Mouse (Mus musculus): ENCODE measurements around the gene Hist1h3b.

Gene Hist1h3b

DNA sequence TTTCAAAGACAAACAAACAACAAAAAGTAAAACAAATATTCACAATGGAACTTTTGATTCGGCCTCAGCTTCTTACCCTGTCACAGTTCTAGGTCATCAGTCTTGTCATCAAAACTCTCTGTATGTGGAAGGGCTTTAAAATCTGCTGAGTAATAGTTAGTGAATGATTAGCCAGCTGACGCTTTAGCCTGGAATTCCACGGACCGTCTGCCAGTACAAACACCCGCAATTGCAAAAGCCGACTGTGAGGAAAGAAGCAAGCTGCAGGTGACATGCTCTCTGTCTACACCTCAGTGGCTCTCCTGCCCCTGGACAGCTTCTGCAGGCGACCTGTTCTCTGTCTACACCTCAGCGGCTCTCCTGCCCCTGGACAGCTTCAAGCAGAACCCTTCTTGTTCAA lies 21.6 kb upstream of the Hist1h3b start:
- TF ChIP-seq GATA4 (IDR thresholded peaks at IDR 0.05; ENCODE audit: insufficient replicate concordance, low read length) = no peak

DNA sequence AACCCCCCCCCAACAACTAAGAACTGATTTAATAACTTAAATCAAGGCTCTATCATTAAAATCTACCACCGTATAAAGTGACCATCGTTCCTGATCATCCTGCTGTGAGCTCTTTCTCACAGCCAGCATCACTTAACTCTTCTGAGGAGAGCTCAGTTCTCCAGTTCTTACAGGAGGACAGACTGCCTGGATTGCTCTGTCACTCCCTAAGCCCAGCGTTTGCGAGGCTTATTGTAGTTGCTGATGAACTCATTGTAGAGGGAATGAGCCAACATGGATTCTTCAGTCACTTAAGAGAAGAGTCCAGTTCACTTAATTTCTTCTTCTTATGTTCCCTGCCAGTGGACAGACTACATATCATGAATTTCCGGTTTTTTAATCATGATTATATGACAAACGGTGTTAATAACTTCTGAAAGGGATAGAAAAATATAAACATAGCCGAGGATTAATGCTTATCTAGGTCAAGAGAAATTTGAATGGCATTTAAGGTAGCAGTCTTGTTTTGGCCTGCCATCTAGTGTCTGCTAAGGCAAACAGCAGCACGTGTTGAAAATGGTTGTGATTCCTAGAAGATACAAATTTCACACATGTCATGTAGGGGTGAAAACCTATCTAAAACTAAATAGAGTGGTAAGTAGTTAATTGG lies 19.8 kb upstream of the Hist1h3b start:
- TF ChIP-seq GATA4 (IDR thresholded peaks at IDR 0.05; ENCODE audit: insufficient replicate concordance, low read length) = no peak

DNA sequence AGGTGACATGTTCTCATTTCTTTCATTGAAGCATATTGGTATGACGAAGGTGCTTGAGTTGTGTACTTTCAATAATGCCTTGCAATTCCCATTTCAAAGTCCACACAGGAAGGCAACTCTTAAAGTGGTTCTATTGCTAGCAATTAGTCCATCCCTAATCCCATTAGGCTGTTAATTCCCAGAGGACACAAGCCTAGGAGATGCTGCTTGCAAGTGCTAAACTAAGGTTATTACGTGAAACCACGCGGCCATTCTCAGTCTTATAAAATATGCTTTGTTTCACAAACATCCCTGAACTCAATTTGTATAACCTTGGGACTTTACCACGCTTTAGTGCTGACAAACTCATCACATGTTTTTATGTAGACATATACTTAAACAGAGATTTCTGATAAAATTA lies 15.0 kb upstream of the Hist1h3b start:
- no peak for TF ChIP-seq GATA4 (IDR thresholded peaks at IDR 0.05; ENCODE audit: insufficient replicate concordance, low read length)

DNA sequence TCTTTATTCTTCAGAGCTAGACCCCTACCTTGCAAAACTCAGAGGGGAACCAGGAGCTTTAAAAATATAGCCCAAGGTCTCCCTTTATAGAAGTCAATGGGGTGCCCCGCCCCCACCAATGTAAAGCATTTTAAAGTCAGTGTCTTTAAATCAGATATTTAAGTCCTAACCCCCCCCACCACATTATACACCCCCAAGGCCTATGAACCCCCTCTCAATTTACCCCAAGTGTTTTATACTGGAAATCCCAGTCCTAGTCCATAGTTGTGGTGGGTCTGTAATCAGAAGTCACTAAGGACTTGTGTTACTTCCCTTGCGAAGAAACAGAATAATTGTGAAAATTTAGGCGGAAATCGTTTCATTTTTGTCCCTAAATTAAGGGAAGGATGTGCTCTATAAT lies 14.0 kb upstream of the Hist1h3b start:
- TF ChIP-seq GATA4 (IDR thresholded peaks at IDR 0.05; ENCODE audit: insufficient replicate concordance, low read length) = no peak

DNA sequence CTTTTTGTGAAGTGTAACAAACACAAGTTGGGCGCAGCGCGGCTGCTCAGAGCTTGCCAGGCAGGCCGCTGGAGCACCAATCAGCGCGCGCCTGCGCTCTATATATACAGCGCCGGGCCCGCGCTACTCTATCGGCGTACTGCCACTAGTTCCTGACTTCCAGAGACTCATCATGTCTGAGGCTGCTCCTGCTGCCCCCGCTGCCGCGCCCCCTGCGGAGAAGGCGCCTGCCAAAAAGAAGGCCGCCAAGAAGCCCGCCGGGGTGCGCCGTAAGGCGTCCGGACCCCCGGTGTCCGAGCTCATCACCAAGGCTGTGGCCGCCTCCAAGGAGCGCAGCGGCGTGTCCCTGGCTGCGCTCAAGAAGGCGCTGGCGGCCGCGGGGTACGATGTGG lies 13.4 kb upstream of the Hist1h3b start, which contains the start of gene Hist1h1c:
Gene Hist1h1c, plus strand, starts transcription at position 132 of the 392 bp plus-strand sequence.
- TF ChIP-seq GATA4 (IDR thresholded peaks at IDR 0.05; ENCODE audit: insufficient replicate concordance, low read length) = no peak

DNA sequence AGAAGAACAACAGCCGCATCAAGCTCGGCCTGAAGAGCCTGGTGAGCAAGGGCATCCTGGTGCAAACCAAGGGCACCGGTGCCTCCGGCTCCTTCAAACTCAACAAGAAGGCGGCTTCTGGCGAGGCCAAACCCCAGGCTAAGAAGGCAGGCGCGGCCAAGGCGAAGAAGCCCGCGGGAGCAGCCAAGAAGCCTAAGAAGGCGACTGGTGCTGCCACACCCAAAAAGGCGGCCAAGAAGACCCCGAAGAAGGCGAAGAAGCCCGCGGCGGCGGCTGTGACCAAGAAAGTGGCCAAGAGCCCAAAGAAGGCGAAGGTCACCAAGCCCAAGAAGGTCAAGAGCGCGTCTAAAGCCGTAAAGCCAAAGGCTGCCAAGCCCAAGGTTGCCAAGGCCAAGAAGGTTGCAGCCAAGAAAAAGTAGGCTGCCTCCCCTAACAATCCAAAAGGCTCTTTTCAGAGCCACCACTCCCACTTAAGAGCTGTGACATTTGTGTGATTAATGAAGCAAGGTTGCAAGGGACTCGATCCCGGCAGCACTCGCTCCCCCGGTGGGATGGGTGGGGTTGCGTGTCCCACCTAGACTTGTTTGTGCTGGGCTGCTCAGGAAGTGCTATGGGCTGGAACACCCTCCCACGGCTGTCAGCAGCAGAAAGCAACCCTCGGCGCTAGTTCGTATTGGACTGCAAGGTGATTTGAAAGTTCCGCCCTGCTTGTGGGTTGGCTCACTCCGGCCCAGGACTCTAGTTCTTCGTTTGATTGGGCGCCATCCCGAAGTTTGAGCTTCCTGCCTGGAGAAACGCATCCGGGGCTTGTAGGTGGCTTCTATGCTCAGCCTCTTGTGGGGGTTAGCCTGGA lies 12.8 kb upstream of the Hist1h3b start:
- no peak for TF ChIP-seq GATA4 (IDR thresholded peaks at IDR 0.05; ENCODE audit: insufficient replicate concordance, low read length)

DNA sequence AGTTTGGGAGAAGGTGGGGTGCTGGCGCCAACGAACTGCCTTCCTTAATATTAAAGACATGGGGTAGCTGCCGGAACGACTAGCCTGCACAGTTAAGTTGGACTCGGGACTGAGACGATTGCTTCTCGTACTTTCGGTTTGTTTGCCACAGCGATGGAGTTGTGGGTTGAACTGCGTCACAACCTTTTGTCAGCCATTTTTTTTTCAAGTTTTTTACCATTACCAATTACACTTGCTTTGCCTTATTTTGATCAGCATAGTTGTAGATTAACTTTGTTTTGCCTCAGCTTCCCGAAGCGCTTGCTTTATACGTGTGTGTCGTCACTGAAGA lies 12.2 kb upstream of the Hist1h3b start:
- TF ChIP-seq GATA4 (IDR thresholded peaks at IDR 0.05; ENCODE audit: insufficient replicate concordance, low read length) = no peak

DNA sequence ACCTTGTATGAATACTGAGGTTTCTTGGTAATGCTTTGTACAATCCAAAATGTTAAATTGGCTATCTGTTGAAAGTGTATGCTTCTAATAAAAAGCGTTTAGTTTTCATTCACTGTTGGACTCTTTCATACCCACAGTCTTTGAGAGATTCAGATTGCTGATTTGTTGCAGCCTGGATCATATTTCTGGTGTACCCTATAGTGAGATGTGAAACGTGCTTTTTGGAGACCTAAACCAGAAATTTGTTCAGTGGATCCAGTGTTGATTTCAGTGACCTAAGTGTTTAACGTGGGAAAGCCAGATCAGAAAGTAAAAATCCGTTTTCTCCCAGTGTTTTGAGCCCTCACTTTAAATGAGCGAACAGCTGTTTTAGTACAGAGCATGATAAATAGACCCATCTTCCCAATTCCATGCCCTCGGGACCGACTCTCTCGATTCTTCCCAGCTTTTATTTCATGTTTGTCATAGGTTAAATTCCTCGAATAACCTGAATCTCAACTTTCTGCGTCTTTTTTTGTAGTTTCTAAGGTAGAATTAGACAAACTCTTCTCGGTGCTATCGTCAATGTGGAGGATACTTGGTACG lies 11.7 kb upstream of the Hist1h3b start:
- no peak for TF ChIP-seq GATA4 (IDR thresholded peaks at IDR 0.05; ENCODE audit: insufficient replicate concordance, low read length)

DNA sequence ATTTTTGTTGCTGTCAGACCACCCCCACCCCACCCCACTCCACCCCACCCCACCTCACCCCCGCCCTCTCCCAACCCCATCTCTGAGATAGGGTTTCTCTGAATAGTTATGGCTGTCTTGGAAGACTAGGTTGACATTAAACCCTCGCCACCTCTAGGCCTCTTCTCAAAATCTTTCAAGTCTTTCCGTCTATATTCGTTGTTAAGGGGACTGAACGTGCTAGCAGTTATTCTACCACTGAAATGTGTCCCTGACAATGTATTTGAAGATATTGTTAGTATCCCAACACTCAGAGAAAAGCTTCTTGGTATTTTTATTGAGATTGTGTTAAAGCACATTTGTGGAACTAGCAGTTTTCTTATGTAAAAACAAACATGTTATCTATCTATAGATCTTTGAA lies 11.2 kb upstream of the Hist1h3b start:
- no peak for TF ChIP-seq GATA4 (IDR thresholded peaks at IDR 0.05; ENCODE audit: insufficient replicate concordance, low read length)

DNA sequence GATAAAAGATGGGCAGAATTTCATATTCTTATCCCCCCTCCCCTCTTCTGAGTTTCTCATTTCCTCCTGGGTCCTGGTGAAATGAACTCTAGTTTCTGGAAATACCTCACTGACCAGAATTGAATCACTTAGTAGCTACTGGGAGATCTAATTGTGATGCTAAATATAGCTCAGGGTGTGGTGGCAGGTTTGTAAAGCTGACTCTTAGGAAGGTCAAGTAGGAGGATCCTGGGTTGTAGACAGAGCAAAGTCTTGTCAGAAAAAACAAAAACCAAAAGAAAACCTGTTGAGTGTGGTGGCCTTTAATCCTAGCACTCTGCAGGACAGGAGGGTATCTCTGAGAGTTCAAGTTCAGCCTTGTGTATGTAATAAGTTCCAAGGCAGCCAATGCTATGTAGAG lies 10.1 kb upstream of the Hist1h3b start:
- TF ChIP-seq GATA4 (IDR thresholded peaks at IDR 0.05; ENCODE audit: insufficient replicate concordance, low read length) = no peak

DNA sequence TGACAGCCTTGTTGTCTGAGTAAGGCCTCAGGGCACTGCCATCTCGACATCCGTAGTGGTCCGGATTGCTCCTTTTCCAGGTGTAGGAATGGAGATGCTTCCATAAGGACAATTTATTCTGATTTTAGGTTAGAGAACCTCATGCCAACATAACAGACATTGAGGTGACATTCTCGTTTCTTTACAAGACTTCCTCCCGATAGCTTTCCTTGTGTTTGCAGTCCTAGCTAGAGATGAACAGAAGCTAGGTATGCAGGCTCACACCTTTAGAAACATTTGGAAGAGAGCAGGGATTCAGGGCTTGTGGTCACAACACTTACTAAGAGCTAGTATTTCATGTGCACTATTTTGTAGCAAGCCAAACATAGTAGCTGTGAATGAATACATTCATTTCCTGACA lies 8.9 kb upstream of the Hist1h3b start:
- no peak for TF ChIP-seq GATA4 (IDR thresholded peaks at IDR 0.05; ENCODE audit: insufficient replicate concordance, low read length)

DNA sequence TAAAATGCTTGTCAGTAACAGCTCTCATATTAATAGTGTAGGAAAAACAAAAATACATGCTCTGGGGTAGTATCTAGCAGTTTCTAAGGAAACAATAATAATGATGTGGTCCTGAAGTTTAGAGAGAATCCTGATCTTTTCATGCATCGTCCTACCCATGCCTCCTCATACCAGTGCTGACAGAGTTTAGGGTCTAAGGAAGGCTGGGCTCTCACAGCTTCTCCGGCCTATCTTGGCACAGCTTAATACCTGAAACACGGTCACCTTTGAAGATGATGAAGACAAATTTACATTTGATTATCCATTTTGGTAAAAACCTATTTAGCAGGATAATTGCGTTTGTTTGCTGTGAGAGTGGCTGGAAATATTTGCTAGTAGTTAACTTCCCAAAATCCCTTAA lies 8.1 kb upstream of the Hist1h3b start:
- no peak for TF ChIP-seq GATA4 (IDR thresholded peaks at IDR 0.05; ENCODE audit: insufficient replicate concordance, low read length)

DNA sequence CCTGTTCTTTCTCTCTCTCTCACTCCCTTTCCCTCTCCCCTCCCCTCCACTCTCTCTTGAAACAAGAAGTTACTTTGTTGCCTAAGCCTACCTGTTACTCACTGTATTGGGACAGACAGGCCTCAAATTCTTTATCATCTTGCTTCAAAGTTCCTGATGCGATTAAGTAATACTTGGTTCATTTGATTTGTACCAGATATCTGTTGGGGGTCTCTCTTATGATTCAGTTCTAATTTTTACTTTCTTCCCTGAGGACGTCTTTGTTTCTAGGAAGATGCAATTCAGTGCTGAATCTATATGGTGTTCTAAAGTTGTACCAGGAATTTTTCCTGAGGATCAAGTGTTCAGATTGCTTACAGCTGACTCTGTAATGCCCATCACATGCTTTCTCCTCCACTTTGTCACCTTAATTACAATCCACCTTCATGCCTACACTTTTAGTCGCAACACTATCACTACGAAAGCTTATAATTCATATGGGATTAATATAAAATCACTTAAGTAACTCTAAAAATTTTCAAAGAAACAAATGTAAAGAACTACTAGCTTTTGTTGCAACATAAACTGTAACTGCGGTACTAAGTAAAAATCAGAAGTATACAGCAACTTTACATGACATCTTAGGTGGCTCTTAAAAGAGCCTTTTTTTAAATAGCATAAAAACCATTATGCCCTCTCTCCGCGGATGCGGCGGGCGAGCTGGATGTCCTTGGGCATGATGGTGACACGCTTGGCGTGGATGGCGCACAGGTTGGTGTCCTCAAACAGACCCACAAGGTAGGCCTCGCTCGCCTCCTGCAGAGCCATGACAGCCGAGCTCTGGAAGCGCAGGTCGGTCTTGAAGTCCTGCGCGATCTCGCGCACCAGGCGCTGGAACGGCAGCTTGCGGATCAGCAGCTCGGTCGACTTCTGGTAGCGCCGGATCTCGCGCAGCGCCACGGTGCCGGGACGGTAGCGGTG lies 7.4 kb upstream of the Hist1h3b start:
- TF ChIP-seq GATA4 (IDR thresholded peaks at IDR 0.05; ENCODE audit: insufficient replicate concordance, low read length) = no peak

DNA sequence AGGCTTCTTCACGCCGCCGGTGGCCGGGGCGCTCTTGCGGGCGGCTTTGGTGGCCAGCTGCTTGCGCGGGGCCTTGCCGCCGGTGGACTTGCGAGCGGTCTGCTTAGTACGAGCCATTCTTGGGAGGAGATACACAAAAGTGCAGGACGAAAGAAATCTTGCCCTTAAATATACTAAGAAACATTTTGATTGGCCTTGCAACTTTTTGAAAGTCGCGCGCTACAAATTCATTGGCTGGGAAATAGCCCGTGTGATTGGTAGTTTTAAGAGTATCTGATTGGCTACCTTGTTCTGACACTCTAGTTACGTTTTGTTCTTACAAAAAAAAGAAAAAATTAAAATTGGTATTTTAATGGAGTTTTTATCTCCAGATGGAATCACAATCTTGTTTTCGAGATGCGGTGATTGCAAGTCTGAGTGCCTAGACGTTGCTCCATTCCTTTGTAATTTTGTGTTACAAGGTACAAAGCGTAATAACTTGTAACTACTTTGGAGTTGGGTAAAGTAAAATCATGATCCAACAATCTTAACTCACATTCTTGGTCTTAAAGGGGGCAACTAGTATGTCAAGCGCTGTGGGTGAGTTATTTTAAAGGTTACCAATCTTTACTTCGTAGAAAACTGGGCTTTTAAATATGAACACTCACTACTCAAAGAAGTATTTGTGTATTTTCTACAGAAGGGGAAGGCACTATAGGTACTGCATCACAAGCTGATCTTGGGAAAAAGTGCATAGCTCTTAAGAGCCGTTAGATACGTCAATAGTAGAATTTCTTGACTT lies 6.5 kb upstream of the Hist1h3b start, which contains the start of gene Hist1h3c:
Gene Hist1h3c, minus strand, starts transcription at position 222 of the 781 bp plus-strand sequence.
- TF ChIP-seq GATA4 (IDR thresholded peaks at IDR 0.05; ENCODE audit: insufficient replicate concordance, low read length) = no peak
